Mouse (Mus musculus) lung, postnatal 10 days (tissue): ENCODE results near the gene Pmepa1.
A peak's percentile ranks its signal among the peaks of the same experiment; 100 is the strongest.

Experiments
- DNase-seq: peaks from one replicate; pipeline ENCODE4 v3.0.0; 2021

The Pmepa1 gene

DNA sequence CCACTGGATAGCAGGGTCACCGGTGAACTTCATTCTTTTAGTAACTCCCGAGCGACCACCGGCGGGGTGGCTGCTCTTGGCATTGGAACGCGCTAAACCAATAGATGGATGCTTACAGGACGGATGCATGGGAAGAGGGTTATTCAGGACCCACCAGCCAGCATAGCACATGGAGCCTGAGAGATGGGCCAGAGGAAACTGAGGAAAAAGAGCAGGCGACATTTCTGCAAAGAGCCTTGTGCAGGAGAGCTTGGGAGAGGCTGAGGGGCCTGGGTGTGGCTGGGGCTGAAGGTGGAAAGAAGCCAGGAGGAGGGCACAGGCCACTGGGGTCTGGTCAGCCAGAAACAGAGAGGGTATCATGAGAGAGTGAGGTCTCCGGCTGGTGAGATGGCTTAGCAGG is 93.0 kb downstream of the Pmepa1 start:
- DNase-seq = no peak

DNA sequence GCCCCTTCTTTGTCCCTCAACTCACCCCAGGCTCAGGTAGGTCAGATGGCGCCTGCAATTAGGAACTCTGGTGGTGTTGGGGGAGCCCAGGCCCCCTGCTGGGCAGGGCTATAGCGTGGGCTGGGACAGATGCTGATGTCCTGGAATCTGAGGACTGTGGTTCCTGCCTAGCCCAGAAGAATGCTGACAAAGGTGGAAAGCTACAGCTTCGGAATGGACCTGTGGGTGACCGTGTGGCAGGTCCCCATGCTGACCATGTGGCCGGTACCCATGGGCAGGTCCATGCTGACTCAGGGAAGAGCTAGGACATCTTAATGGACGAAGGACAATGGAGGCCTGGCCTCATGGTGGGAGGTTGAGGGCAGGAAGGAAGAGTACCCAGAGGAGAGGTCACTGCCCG is 93.5 kb downstream of the Pmepa1 start:
- no peak for DNase-seq

DNA sequence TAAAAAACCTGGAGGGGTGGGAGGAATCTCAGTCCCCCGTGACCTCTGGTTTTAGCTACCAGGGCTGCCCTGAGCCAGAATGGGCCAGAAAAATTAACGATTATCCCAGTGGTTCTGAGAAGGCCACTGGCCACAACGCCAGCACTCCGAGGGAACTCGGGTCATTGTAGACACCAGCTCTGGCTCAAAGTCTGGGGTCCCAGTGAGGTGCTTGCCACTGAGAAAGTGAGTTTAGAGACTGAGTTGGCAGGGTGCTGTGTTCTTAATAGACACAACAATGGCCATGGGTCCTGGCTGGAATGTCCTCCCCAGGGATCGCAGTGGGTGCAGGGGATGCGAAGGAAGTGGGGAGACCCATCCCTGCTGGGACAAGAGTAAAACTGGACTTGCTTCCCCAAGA is 94.4 kb downstream of the Pmepa1 start:
- no peak for DNase-seq

DNA sequence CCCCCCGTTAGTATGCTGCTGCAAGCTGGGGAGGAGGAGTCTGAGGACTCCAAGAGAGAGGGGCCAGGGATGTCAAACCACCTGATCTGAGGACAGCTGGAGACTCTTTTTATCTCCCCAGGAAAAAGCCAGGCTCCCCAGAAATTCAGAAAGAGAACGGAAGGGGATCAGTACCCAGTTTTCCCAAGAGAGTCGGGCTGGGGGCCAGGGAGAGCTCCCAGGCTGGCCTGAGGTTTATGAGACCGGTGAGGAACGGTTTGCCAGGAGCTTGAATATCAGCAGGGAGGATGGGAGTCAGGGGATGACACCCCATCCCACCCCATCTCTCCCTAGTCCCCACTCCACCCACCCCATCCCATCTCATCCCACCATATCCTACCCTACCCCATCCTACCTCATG is 94.8 kb downstream of the Pmepa1 start:
- DNase-seq = no peak

DNA sequence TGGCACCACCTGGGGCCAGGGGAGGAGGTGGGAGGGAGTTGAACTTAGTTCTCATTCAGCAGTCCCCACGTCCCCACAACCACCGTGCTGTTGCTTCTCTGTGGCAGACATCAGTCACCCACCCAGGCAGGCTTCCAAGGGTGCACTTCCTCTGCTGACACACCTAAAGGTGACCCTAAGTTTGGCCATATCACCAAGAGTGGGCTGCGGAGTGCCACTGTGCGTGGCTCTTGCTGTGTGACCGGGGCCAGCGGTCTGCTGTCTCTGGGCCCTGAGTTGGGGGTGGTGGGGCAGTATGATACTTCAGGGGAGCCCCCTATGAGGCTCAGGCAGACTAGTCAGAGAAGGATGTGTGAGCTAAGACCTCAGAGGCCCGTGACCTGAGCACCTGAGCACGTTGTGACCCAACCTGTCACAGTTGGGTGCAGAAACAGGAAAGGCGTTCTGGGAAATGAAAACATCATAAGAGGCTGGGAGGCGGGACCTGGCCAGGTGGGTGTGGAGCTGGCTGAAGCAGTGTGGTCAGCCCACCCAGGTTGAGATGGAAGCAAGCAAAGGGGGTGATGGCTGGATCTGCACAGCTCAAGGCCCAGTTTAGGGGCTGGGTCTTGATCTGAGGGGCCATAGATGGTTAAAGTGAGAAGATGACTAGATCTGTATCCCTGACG is 95.5 kb downstream of the Pmepa1 start:
- no peak for DNase-seq

DNA sequence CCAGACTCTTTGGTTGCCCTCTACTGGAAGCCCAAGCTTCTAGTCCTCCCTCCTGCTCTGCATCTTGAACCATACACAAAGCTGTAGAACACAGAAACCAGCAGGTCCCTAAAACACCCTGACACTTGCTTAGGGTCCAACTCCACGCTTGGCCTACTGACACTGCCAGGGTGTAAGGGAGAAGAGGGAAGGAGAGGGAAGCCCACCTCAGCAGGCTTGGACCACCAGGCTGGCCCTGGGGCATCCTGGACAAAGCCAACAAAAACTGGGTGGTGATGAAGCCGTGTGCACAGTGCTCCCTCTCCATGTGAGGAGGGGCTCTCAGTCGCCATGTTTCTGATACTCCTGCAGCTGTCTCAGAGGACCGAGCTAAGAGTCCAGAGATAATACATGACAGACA is 96.3 kb downstream of the Pmepa1 start:
- DNase-seq = no peak

DNA sequence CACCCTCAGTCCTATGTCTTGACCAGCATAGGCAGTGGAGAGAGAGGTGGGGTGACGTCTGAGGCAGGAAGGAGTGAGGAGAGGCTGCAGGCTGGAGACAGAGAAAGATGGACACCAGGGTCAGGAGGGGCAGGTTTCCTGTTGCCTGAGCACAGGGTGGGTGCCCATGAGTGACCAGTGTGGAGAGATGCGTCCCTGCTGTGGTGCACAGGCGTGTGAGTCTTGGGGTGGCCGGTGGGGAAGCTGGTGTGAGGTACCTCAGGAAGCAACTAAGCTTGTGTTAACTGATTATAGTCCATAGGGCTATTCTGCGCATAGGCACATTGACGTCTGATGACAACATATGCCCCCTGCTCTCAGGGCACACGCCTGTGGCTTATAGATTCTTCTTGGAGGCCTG is 97.3 kb downstream of the Pmepa1 start:
- DNase-seq = no peak

DNA sequence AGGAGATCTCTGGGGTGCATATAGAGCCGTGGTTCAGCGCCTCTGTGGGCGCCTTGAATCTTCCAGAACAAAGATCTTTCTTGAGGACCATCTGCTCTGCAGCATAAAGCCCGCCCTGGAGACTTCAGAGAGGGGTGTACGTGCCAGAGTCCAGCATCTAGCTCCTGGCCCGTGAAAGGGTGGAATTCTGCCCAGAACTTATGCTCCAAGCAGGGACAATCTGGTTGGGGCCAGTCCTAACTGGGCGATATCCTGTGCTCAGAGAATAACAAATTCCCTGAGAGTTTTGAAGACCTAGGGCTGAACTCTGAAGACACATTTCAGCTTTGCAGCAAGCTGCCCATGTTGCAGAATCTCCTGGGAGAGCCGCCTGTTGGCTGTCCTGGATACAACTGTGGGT is 98.4 kb downstream of the Pmepa1 start:
- DNase-seq = peak; percentile 30

DNA sequence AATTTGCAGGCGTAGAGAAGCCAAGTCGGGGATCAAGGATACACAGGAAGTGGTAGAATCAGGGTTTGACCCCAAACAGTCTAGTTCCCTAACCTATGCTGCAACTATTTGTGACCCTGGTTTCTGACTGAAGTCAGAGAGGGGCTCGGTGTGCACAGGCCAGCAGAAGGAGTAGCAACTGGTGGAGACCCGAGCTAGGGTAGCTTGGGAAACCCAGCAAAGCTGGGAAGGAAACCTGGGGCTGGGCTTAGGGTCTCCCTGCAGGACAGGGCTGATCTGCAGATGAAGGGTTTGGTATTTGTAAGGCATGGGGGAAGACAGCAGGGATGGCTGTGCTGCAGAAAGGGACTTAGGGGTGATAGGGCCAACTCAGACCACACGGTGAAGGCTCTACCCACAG is 98.9 kb downstream of the Pmepa1 start:
- DNase-seq = no peak

DNA sequence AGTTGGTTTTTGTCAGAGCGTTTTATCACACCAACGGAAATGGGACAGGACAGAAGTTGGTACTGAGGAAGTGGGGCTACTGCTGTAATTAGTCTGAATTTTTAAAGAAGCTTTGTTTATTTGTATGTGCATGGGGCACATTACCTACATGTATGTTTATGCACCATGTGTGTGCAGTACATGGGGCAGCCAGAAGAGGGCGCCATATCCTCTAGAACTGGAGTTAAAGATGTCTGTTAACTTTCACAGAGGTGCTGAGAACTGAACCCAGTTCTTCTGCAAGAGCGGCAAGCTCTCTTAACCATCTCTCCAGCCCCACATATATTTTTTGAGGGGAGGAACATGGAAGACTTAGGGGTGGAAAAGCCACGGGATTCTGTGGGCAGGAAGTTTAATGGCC is 100.6 kb downstream of the Pmepa1 start:
- no peak for DNase-seq

DNA sequence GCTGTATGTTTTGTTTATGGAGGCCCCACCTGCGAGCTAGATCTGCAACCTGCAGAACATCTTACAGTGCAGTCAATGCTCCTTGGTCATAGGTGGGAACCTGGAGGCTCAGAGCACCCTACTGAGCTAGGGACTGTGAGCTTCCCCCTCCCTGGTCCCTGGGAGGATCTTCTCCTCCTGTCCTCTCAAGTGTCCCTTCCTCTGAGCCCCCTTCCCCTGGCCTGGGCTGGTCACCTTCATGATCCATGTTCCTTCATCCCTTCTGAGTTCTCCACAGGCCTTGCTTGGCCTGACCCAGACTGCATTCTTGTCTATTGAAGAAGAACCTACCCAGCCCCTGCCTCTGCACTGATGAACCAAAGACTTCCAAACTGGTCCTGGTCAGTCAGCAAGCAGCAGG is 101.8 kb downstream of the Pmepa1 start:
- DNase-seq = no peak
